Mouse (Mus musculus): ENCODE measurements around the gene Gm2a.

The Gm2a gene

GRCm38 (mm10) chr11:55131077-55131742 is 33.3 kb downstream of the Gm2a start:
- peak; percentile 89 for DNase-seq (ENCODE audit: low read depth, low spot score)

DNA sequence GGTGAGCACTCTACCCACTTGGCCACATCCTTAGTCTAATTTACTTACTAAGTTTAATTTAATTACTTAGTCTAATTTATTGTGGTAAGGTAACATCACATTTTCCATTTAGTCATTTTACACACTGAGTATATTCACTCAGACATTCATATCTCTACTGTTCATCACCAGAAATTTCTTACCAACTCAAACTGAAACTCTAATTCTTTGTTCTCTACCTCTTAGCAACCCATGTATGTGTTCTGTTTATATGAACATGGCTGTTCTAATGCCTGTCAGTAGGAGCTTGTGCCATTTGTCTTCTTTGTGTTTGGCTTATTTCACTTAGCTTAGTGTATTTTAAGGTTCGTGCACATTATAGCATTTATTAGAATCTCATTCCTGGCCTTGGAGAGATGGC is 34.0 kb downstream of the Gm2a start:
- DNase-seq (ENCODE audit: low read depth, low spot score), result no peak

- DNase-seq (ENCODE audit: low read depth, low spot score), result no peak
Observed at GRCm38 (mm10) chr11:55133204-55133603, 35.3 kb downstream of the Gm2a start.

GRCm38 (mm10) chr11:55134407-55134806 is 36.5 kb downstream of the Gm2a start:
- no peak for DNase-seq (ENCODE audit: low read depth, low spot score)

DNA sequence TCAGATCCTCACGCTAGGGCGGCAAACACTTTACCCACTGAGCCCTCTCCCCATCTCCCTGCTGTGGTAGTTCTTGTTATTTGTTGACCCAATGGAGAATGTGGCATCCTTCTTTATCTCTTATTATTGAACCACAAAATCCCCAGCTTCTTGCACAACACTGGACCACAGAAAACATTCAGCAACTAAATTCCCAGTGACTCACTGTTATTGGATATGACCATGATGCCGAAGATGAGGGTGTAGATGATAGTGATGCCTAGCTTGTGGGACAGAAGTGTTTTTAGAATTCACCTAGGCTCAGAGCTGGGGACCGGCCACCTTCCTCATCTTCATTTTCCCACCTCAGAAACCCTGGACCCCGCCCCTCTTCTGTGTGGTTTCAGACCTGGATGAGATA is 37.0 kb downstream of the Gm2a start:
- no peak for DNase-seq (ENCODE audit: low read depth, low spot score)

GRCm38 (mm10) chr11:55136770-55137547 is 39.0 kb downstream of the Gm2a start:
- DNase-seq (ENCODE audit: low read depth, low spot score), result no peak

GRCm38 (mm10) chr11:55137646-55138045 is 39.7 kb downstream of the Gm2a start:
- DNase-seq (ENCODE audit: low read depth, low spot score), result no peak

DNA sequence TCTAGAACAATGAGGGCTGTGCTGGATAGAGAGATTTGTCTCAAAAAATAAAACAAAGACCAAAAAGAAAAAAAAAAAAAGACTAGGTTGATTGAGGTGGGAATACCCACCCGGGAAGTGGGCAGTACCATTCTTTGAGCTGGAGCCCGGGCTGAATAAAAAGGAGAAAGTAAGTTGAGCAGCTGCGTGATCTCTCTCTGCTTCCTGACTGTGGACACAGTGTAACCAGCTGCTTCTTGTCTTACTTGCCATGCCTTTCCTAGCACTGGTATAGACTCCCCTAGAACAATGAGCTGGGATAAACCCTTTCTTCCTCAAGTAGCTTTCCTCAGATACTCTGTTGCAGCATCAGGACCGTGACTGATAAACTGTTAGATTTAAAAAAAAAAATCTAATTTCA is 43.6 kb downstream of the Gm2a start:
- DNase-seq (ENCODE audit: low read depth, low spot score), result no peak

GRCm38 (mm10) chr11:55144011-55144410 is 46.1 kb downstream of the Gm2a start:
- no peak for DNase-seq (ENCODE audit: low read depth, low spot score)

DNA sequence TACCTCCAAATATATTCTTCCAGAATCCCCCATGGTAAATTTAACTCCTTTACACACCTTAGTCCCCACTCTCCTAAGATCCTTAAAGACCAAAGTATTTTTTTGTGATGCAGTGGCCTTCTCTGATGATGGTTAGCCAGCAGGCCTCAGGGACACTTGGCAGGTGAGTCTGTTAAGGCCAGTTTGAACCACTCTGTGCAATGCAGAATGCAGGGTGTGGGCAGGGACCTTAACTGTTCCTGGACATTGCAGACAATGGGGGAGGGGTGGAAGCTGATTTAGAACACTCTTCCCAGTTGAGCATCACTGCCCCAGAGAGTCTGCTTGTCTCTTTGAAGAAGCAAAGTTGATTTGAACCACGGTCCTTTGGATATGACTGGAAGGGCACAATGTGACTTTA is 48.9 kb downstream of the Gm2a start:
- DNase-seq (ENCODE audit: low read depth, low spot score), result no peak

DNA sequence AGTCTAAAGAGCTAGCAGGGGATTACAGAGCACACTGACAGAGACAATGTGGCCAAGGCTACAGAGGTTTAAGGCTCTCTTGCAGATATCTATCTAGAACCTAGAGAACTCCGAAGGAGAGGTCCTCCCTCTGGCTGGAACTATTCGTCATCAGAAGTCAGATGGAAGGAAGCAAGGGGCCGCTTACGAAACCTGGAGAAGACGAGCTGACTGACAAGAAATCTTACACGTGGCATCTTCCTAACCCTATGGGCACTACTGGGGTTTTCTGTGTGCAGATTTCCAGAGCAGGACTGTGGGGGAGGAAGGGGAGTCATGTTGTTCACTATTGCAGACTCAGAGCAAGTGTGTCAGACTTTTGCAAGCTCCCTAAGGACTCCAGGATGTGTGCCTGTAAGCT is 49.5 kb downstream of the Gm2a start:
- DNase-seq (ENCODE audit: low read depth, low spot score), result no peak

DNA sequence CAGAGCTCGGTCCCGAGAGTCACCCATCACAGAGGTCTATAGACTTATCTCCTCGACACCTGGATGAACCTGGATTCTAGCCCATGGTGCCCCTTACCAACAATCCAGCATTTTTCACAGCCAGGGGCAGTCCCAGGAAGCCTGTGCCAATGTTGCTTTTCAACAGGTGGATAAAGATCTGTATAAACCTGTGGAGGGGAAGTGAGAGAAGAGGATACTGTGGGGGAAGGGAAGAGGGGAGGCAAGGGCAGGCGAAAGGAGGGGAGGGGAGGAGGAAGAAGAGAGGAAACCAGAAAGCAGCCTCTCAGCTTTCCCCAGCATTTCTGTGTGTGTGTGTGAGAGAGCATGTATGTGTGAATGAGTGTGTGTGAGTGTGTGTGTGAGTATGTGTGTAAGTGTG is 50.5 kb downstream of the Gm2a start:
- DNase-seq (ENCODE audit: low read depth, low spot score), result no peak

GRCm38 (mm10) chr11:55151608-55152007 is 53.7 kb downstream of the Gm2a start, which contains the start of gene Slc36a3:
Gene Slc36a3 (minus strand): TSS chr11:55151708.
- DNase-seq (ENCODE audit: low read depth, low spot score), result no peak

- no peak for DNase-seq (ENCODE audit: low read depth, low spot score)
Observed at GRCm38 (mm10) chr11:55154398-55155069, 56.6 kb downstream of the Gm2a start.

GRCm38 (mm10) chr11:55155070-55155421 is 57.1 kb downstream of the Gm2a start:
- no peak for DNase-seq (ENCODE audit: low read depth, low spot score)

- DNase-seq (ENCODE audit: low read depth, low spot score), result peak; percentile 87
Observed at GRCm38 (mm10) chr11:55158785-55159359, 61.0 kb downstream of the Gm2a start.

All from R1 (cell line).